Mouse (Mus musculus) forebrain, embryonic 12.5 days (tissue): ENCODE measurements around the gene Cox4i2. TPM values are rescaled to one million over a fixed set of nuclear protein-coding genes. Genes with fewer than 3 reads are reported as not detected.

Experiments
- ATAC-seq: fragments of 200-750 bp; cut with Nextera tagmentation; 2 replicates; pipeline ENCODE4 v1.8.0; 2017; ENCODE audit warnings: moderate TSS enrichment; ENCODE audit not compliant: low FRiP score
- H3K27ac ChIP-seq: fragments of 300-500 bp; sonication (generic); 2 replicates; pipeline ENCODE4 v1.5.1; 2016; ENCODE audit warnings: mild to moderate bottlenecking
- H3K27me3 ChIP-seq: fragments of 300-500 bp; sonication (generic); 2 replicates; pipeline ENCODE4 v1.6.1; 2016; ENCODE audit warnings: mild to moderate bottlenecking
- H3K36me3 ChIP-seq: fragments of 300-500 bp; sonication (generic); replicated peaks from 2 replicates; pipeline ENCODE4 v1.6.1; 2016; ENCODE audit warnings: mild to moderate bottlenecking
- H3K4me1 ChIP-seq: fragments of 300-500 bp; sonication (generic); 2 replicates; pipeline ENCODE4 v1.6.1; 2016
- H3K4me2 ChIP-seq: fragments of 300-500 bp; sonication (generic); 2 replicates; pipeline ENCODE4 v1.6.1; 2016; ENCODE audit warnings: mild to moderate bottlenecking, moderate library complexity
- H3K4me3 ChIP-seq: fragments of 300-500 bp; sonication (generic); replicated peaks from 2 replicates; pipeline ENCODE4 v1.5.1; 2016; ENCODE audit warnings: mild to moderate bottlenecking
- H3K9ac ChIP-seq: fragments of 300-500 bp; sonication (generic); 2 replicates; pipeline ENCODE4 v1.6.1; 2016; ENCODE audit warnings: mild to moderate bottlenecking
- H3K9me3 ChIP-seq: fragments of 300-500 bp; sonication (generic); 2 replicates; pipeline ENCODE4 v1.6.1; 2016
- WGBS: fragments of 180-500 bp; shearing (Covaris S2); methylation state at CpG from one replicate; pipeline ENCODE4 v1.1.7; 2016; 5-methylcytosine and 5-hydroxymethylcytosine counted together
- polyA plus RNA-seq: library from polyadenylated mRNA; unstranded; fragments of >200 nt; fragmentation: Nextera tagmentation; extraction: Ambion mirVana; gene quantifications from 2 replicates; pipeline ENCODE4 v1.2.1, GENCODE M21; 2016

Cox4i2 gene
- polyA plus RNA-seq, 1 experiment from 2014 or later = 3.1 TPM

- Histone ChIP-seq H3K27ac (peak overlapping the region; percentile 85), H3K27me3 (peaks cover 27% of the 10 kb centered on the region), H3K9me3 (no peaks in the 10 kb centered on the region), H3K4me1 (peaks cover 62% of the 10 kb centered on the region), H3K36me3 (no peaks in the 10 kb centered on the region), H3K4me2 (peak overlapping the region; percentile 77), H3K9ac (peak overlapping the region; percentile 78), H3K4me3 (peak overlapping the region; percentile 52)
- under 1% methylated on average over 22 of the region's 22 CpGs for WGBS
- ATAC-seq = no peak
These were observed 17.2 kb upstream of the Cox4i2 start for GRCm38 (mm10) chr2:152736748-152737147.

GRCm38 (mm10) chr2:152737306-152738221 is 16.4 kb upstream of the Cox4i2 start:
- Histone ChIP-seq H3K9me3 (no peaks in the 10 kb centered on the region), H3K36me3 (no peaks in the 10 kb centered on the region), H3K4me2 (peak overlapping the region; percentile 77), H3K27me3 (peaks cover 27% of the 10 kb centered on the region), H3K9ac (peak overlapping the region; percentile 78), H3K4me3 (peak overlapping the region; percentile 52), H3K27ac (peak overlapping the region; percentile 54), H3K4me1 (peaks cover 67% of the 10 kb centered on the region)
- no peak for ATAC-seq
- WGBS = 24% methylated on average over 10 of the region's 10 CpGs

- ATAC-seq = no peak
- 75% methylated on average over 2 of the region's 2 CpGs for WGBS
These were observed 15.6 kb upstream of the Cox4i2 start for GRCm38 (mm10) chr2:152738341-152738740.

GRCm38 (mm10) chr2:152739031-152739841 is 14.7 kb upstream of the Cox4i2 start:
- H3K9ac ChIP-seq = peak overlapping the region; percentile 59
- H3K4me2 ChIP-seq = peak overlapping the region; percentile 77
- peaks cover 64% of the 10 kb centered on the region for H3K4me1 ChIP-seq
- ATAC-seq = peak; percentile 8; the same call in 1 of the 2 replicates
- H3K27ac ChIP-seq = peak overlapping the region; percentile 59; the same call in 1 of the 2 replicates
- no peaks in the 10 kb centered on the region for H3K9me3 ChIP-seq
- H3K27me3 ChIP-seq = peaks cover 27% of the 10 kb centered on the region
- H3K4me3 ChIP-seq = peak overlapping the region; percentile 40
- no peaks in the 10 kb centered on the region for H3K36me3 ChIP-seq
- WGBS = 1% methylated on average over 28 of the region's 36 CpGs

More at GRCm38 (mm10) chr2:152738341-152738740, 15.6 kb upstream of the Cox4i2 start:
- no peaks in the 10 kb centered on the region for H3K9me3 ChIP-seq
- H3K4me1 ChIP-seq = peaks cover 67% of the 10 kb centered on the region
- no peaks in the 10 kb centered on the region for H3K36me3 ChIP-seq
- H3K4me3 ChIP-seq = peak overlapping the region; percentile 52
- no peak overlapping the region for H3K9ac ChIP-seq
- peak overlapping the region; percentile 77 for H3K4me2 ChIP-seq
- peaks cover 27% of the 10 kb centered on the region for H3K27me3 ChIP-seq
- peak overlapping the region; percentile 54 for H3K27ac ChIP-seq

GRCm38 (mm10) chr2:152739842-152740260 is 14.1 kb upstream of the Cox4i2 start:
- H3K27me3 ChIP-seq = peaks cover 27% of the 10 kb centered on the region
- H3K36me3 ChIP-seq = no peaks in the 10 kb centered on the region
- H3K4me2 ChIP-seq = peak overlapping the region; percentile 77
- no peak overlapping the region for H3K4me3 ChIP-seq
- no peak for ATAC-seq
- peaks cover 58% of the 10 kb centered on the region for H3K4me1 ChIP-seq
- H3K27ac ChIP-seq = 0 out of 2 replicates have a peak overlapping the region, but pooled peaks have one; percentile 59
- H3K9me3 ChIP-seq = no peaks in the 10 kb centered on the region
- WGBS = 23% methylated on average over 3 of the region's 3 CpGs
- H3K9ac ChIP-seq = no peak overlapping the region

GRCm38 (mm10) chr2:152740490-152740889 is 13.5 kb upstream of the Cox4i2 start:
- no peak for ATAC-seq
- H3K36me3 ChIP-seq = no peaks in the 10 kb centered on the region
- H3K4me1 ChIP-seq = peaks cover 54% of the 10 kb centered on the region
- H3K4me2 ChIP-seq = no peak overlapping the region
- H3K9me3 ChIP-seq = no peaks in the 10 kb centered on the region
- H3K27ac ChIP-seq = no peak overlapping the region
- 0 out of 2 replicates have a peak overlapping the region, but pooled peaks have one; percentile 29 for H3K9ac ChIP-seq
- WGBS = 74% methylated on average over 5 of the region's 5 CpGs
- H3K4me3 ChIP-seq = no peak overlapping the region
- peaks cover 27% of the 10 kb centered on the region for H3K27me3 ChIP-seq

- Histone ChIP-seq H3K27me3 (peaks cover 27% of the 10 kb centered on the region), H3K9ac (0 out of 2 replicates have a peak overlapping the region, but pooled peaks have one; percentile 7), H3K4me2 (peak overlapping the region; percentile 15; the same call in 1 of the 2 replicates), H3K36me3 (no peaks in the 10 kb centered on the region), H3K9me3 (no peaks in the 10 kb centered on the region), H3K4me1 (peaks cover 45% of the 10 kb centered on the region), H3K27ac (peak overlapping the region; percentile 63; the same call in 1 of the 2 replicates), H3K4me3 (no peak overlapping the region)
- ATAC-seq = no peak
- 57% methylated on average over 14 of the region's 14 CpGs for WGBS
These were observed 12.6 kb upstream of the Cox4i2 start for GRCm38 (mm10) chr2:152741153-152742041.

- Histone ChIP-seq H3K9me3 (no peaks in the 10 kb centered on the region), H3K9ac (no peak overlapping the region), H3K4me2 (no peak overlapping the region), H3K4me3 (no peak overlapping the region), H3K27ac (0 out of 2 replicates have a peak overlapping the region, but pooled peaks have one; percentile 1), H3K27me3 (peaks cover 26% of the 10 kb centered on the region), H3K36me3 (no peaks in the 10 kb centered on the region), H3K4me1 (peaks cover 35% of the 10 kb centered on the region)
- ATAC-seq = peak; percentile 74
- 21% methylated on average over 10 of the region's 10 CpGs for WGBS
These were observed 11.5 kb upstream of the Cox4i2 start for GRCm38 (mm10) chr2:152742435-152742834.

- no peaks in the 10 kb centered on the region for H3K36me3 ChIP-seq
- peaks cover 33% of the 10 kb centered on the region for H3K27me3 ChIP-seq
- no peaks in the 10 kb centered on the region for H3K9me3 ChIP-seq
- ATAC-seq = no peak
- WGBS = 70% methylated on average over 17 of the region's 17 CpGs
- H3K27ac ChIP-seq = no peak overlapping the region
- H3K4me2 ChIP-seq = no peak overlapping the region
- H3K4me1 ChIP-seq = peaks cover 17% of the 10 kb centered on the region
- no peak overlapping the region for H3K4me3 ChIP-seq
- H3K9ac ChIP-seq = no peak overlapping the region
These were observed 2.8 kb downstream of the Cox4i2 start for GRCm38 (mm10) chr2:152756474-152757393.

GRCm38 (mm10) chr2:152757478-152757877 is 3.5 kb downstream of the Cox4i2 start:
- peaks cover 33% of the 10 kb centered on the region for H3K27me3 ChIP-seq
- H3K9me3 ChIP-seq = no peaks in the 10 kb centered on the region
- no peak for ATAC-seq
- 60% methylated on average over 2 of the region's 2 CpGs for WGBS
- H3K4me2 ChIP-seq = no peak overlapping the region
- H3K27ac ChIP-seq = no peak overlapping the region
- H3K4me3 ChIP-seq = no peak overlapping the region
- H3K9ac ChIP-seq = no peak overlapping the region
- no peaks in the 10 kb centered on the region for H3K36me3 ChIP-seq
- H3K4me1 ChIP-seq = peaks cover 17% of the 10 kb centered on the region
